Mouse (Mus musculus): ENCODE measurements around the gene Prlh.

Gene Prlh

GRCm38 (mm10) chr1:90953688-90954087 is 780 bp downstream of the Prlh start:
- CTCF ChIA-PET: no interaction called here

GRCm38 (mm10) chr1:90956245-90957096 is 3.6 kb downstream of the Prlh start:
- CTCF ChIA-PET: interaction anchor here (0.7 kb wide), 1 partner anchor 27 kb away, joined by 3 read pairs; no protein-coding TSS in a partner anchor

- CTCF ChIA-PET: no interaction called here
These were observed 9.6 kb downstream of the Prlh start for GRCm38 (mm10) chr1:90962526-90962925.

- CTCF ChIA-PET: no interaction called here
These were observed 10.1 kb downstream of the Prlh start for GRCm38 (mm10) chr1:90962994-90963393.

- CTCF ChIA-PET: no interaction called here
These were observed 14.7 kb downstream of the Prlh start for GRCm38 (mm10) chr1:90967583-90967982.

GRCm38 (mm10) chr1:90968649-90969048 is 15.7 kb downstream of the Prlh start:
- CTCF ChIA-PET: no interaction called here

GRCm38 (mm10) chr1:90969347-90969784 is 16.5 kb downstream of the Prlh start, which contains the start of gene Rab17:
Gene Rab17, minus strand, starts transcription at chr1:90969661.
- CTCF ChIA-PET: no interaction called here

GRCm38 (mm10) chr1:90969881-90970390 is 17.0 kb downstream of the Prlh start:
- CTCF ChIA-PET: interaction anchor here (0.6 kb wide), 1 partner anchor 170 kb away, joined by 3 read pairs; no protein-coding TSS in a partner anchor

GRCm38 (mm10) chr1:90972911-90973573 is 20.1 kb downstream of the Prlh start:
- CTCF ChIA-PET: interaction anchor here (0.6 to 1.1 kb wide), 3 partner anchors 133 to 405 kb away, joined by 3 to 4 read pairs (median 4); no protein-coding TSS in a partner anchor

- CTCF ChIA-PET: interaction anchor here (0.6 to 1.1 kb wide), 3 partner anchors 132 to 404 kb away, joined by 3 to 4 read pairs (median 4); no protein-coding TSS in a partner anchor
These were observed 20.6 kb downstream of the Prlh start for GRCm38 (mm10) chr1:90973574-90973911.

- CTCF ChIA-PET: no interaction called here
These were observed 22.2 kb downstream of the Prlh start for GRCm38 (mm10) chr1:90974906-90975649.

GRCm38 (mm10) chr1:90975960-90976359 is 23.1 kb downstream of the Prlh start:
- CTCF ChIA-PET: no interaction called here

GRCm38 (mm10) chr1:90980638-90981330 is 27.9 kb downstream of the Prlh start:
- CTCF ChIA-PET: interaction anchor here (0.5 kb wide), 1 partner anchor 120 kb away, joined by 3 read pairs; no protein-coding TSS in a partner anchor

- CTCF ChIA-PET: no interaction called here
These were observed 28.4 kb downstream of the Prlh start for GRCm38 (mm10) chr1:90981346-90981745.

- CTCF ChIA-PET: no interaction called here
These were observed 43.0 kb downstream of the Prlh start for GRCm38 (mm10) chr1:90995916-90996315.

GRCm38 (mm10) chr1:90997136-90997535 is 44.2 kb downstream of the Prlh start:
- CTCF ChIA-PET: no interaction called here

- CTCF ChIA-PET: no interaction called here
These were observed 44.7 kb downstream of the Prlh start for GRCm38 (mm10) chr1:90997641-90998040.

- CTCF ChIA-PET: no interaction called here
These were observed 45.5 kb downstream of the Prlh start, which contains the start of gene Lrrfip1 for GRCm38 (mm10) chr1:90998268-90998890. Gene Lrrfip1, plus strand, starts transcription at chr1:90998737.

- CTCF ChIA-PET: no interaction called here
These were observed 46.1 kb downstream of the Prlh start for GRCm38 (mm10) chr1:90998891-90999611.

Data from spleen, embryonic (tissue).